Mouse (Mus musculus) liver, adult (tissue): ENCODE data around the gene Zmynd12.

Source experiments
- GATA4 ChIP-seq: IDR thresholded peaks from 2 replicates; pipeline ENCODE4 v1.6.1; 2014; ENCODE audit warnings: mild to moderate bottlenecking, low read length; ENCODE audit not compliant: insufficient replicate concordance

Gene Zmynd12

GRCm38 (mm10) chr4:119425601-119426000 lies 3.0 kb downstream of the Zmynd12 start:
- no peak for TF ChIP-seq GATA4

GRCm38 (mm10) chr4:119427680-119428079 lies 5.1 kb downstream of the Zmynd12 start:
- TF ChIP-seq GATA4 = no peak

GRCm38 (mm10) chr4:119430678-119431077 lies 8.1 kb downstream of the Zmynd12 start:
- no peak for TF ChIP-seq GATA4

GRCm38 (mm10) chr4:119437936-119438335 lies 15.3 kb downstream of the Zmynd12 start:
- TF ChIP-seq GATA4 = no peak

- no peak for TF ChIP-seq GATA4
These were observed 19.2 kb downstream of the Zmynd12 start for GRCm38 (mm10) chr4:119441836-119442235.

- no peak for TF ChIP-seq GATA4
These were observed 19.9 kb downstream of the Zmynd12 start for GRCm38 (mm10) chr4:119442539-119442938.

GRCm38 (mm10) chr4:119447261-119447660 lies 24.6 kb downstream of the Zmynd12 start:
- TF ChIP-seq GATA4 = no peak

GRCm38 (mm10) chr4:119447786-119448185 lies 25.2 kb downstream of the Zmynd12 start:
- no peak for TF ChIP-seq GATA4

GRCm38 (mm10) chr4:119450436-119450835 lies 27.8 kb downstream of the Zmynd12 start:
- no peak for TF ChIP-seq GATA4

- no peak for TF ChIP-seq GATA4
These were observed 30.5 kb downstream of the Zmynd12 start for GRCm38 (mm10) chr4:119453128-119453527.

- no peak for TF ChIP-seq GATA4
These were observed 30.9 kb downstream of the Zmynd12 start for GRCm38 (mm10) chr4:119453533-119453932.

GRCm38 (mm10) chr4:119460296-119460695 lies 37.7 kb downstream of the Zmynd12 start:
- TF ChIP-seq GATA4 = no peak

GRCm38 (mm10) chr4:119460728-119461141 lies 38.1 kb downstream of the Zmynd12 start:
- no peak for TF ChIP-seq GATA4

GRCm38 (mm10) chr4:119462457-119462856 lies 39.8 kb downstream of the Zmynd12 start:
- no peak for TF ChIP-seq GATA4

- no peak for TF ChIP-seq GATA4
These were observed 40.5 kb downstream of the Zmynd12 start for GRCm38 (mm10) chr4:119462858-119463755.

GRCm38 (mm10) chr4:119463756-119464419 lies 41.3 kb downstream of the Zmynd12 start:
- TF ChIP-seq GATA4 = no peak
